Mouse (Mus musculus) kidney, postnatal 4 days (tissue): ENCODE measurements around the gene Flot1.

Source experiments
- DNase-seq, 2 experiments: peaks; one replicate each; pipeline ENCODE4 v3.0.0; 2021; ENCODE audit warnings: mixed read lengths in 2 of 2

Gene Flot1

DNA sequence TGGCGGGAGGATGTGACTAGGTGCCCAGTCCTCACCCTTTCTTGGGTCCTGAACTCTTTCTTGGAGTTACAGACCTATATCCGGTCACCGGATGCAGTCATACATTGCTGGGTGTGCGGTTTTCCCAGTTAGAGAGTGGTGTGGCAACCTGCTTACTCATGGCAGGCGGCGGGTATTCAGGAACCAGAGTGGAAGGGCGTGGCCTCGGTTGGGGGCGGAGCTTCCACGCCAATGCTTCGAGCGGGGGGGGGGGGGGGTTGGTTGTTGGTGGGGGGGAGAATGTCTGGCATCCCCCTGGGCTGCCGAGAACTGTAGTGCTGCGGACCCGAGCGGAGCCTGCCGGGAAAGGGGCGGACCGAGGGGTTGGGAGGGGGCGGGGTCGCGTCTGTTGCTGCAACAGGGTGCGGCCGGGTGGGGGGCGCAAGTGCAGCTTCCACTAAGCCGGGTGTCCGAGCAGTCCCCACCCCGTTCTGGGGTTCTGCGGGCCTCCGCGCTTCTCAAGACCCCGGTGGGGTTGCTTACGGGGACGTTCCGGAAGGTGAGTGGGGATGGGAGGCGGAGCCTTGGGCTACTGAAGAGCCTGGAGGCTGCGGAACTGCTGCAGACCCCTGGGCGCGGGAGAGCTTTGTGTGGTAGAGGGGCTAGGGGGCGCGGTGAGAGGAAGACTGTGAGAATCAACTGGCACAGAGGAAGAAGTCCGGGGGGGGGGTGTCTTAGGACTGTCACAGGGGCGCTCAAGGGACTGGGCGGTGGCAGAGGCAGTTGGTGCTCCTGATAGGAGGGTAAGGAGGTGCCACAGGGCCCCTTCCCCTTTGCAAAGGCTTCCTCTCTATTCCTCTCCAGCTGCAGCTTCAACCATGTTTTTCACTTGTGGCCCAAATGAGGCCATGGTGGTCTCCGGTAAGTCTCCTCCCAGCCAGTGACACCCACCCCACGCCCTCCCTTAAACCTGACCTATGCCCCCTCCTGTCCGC, at the start of gene Flot1:
Gene Flot1 (plus strand): TSS at position 267 of the 974 bp plus-strand sequence.
- peak; percentile 91 to 94 for DNase-seq

DNA sequence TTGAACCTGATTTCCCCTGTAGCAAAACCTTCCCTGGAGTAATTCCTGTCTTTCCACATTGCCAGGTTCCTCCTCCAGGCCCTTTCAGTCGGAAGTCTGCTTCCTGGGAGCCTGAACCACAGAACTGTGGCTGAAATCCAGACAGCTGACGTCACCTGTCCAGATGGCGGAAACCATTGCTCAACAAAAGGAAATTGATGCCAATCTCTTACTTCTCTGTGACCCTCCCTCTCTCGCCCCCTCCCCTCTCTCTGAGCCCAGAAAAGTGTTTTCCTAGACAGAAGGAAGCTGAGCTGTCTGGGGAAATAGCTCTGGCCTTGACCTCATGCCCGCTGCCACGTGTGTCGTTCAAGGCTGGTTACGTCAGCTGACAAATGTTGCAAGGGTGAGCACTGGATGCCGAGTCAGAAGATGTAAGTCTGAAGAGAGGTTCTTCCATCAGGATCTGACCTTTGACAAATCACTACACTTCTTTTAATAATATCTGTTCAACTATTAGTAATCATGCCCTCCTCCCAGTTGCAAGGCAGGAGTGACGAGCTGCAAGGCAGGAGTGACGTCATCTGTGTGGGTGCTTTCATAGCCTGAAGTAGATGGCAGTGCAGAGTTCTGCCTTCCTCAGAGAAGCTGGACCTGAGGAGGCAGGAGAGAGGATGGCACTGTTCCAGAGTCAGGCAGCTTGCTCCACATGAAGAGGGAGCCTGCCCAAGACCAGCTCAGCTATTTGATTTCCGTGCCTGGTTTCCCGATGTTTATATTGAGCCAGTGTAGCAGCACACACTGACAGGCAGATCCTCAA, 46.0 kb upstream of the Flot1 start:
- DNase-seq = peak; percentile 67 to 80

DNA sequence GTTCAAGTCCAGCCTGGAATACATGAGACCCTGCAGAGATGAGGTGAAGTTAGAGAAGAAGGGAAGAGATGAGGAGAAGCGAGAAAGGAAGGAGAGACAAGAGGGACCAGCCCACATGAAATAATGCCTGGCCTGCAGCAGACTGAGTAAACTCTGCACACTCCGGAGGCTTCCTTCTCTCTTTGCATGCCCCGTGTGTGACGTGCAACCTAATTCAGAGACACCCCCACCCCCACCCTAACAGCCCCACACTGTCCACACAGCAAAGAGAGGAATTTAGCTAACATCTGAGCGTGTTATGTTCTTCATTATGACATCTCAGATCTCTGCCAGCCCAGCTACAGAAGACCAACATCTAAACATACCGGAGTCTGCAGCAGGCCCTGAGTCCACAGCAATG, 44.1 kb upstream of the Flot1 start:
- no peak for DNase-seq

GRCm38 (mm10) chr17:35779466-35780205, 43.4 kb upstream of the Flot1 start:
- no peak for DNase-seq

DNA sequence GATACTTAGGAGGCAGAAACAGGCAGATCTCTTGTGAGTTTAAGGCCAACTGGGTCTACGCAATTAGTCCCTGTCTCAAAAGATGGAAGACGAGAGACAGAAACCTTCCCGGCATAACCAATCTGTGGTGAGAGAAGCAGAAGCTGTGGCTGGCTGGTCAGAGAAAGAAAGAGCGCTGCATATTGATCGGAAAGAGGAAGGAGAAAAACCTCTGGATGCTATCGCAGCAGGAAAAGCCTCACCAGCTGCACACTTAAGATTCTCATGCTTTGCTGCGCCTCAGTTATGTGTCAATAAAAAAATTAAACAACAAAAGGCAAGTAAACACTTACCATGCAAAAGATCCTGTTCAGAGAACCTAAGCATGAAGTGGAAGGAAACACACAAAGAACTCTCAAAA, 42.7 kb upstream of the Flot1 start:
- no peak for DNase-seq

GRCm38 (mm10) chr17:35782398-35782797, 40.6 kb upstream of the Flot1 start:
- peak; percentile 46 to 48 for DNase-seq

DNA sequence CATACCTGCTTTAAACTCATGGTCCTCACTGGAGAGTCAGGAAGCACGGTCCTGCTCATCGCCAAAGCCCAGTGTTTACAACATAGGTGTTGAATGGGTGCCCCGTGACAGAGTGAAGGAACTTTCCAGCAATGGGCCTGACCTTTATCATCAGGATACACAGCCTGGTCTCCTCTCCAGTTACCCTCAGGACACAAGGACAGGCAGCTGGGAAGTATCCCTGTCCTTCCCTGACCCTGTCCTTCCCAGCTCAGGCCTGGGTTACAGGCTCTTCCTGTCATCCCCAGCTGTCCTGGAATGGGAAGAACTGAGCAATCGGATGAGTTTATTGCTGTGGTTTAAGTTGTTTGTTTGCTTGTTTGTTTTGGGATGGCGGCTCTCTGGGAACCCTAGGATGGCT, 40.1 kb upstream of the Flot1 start:
- no peak for DNase-seq

GRCm38 (mm10) chr17:35783944-35784343, 39.1 kb upstream of the Flot1 start:
- DNase-seq = no peak

DNA sequence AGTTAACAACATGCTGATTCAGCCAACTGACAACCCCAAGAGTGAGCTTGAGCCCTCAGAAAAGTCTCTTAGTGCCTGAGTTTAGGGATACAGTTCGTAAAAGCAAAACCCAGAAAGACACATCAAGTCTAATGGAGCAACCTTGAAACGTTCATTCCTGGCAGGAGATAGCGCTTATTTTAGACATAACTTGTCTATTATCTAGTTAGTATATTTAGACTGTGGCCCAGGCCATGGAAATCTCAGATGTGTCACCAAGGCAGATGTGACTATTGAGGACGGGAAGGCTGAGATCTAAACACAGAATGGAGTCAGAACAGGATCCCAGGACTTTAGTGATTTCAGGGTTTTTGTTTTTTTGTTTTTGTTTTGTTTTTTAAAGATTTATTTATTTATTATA, 37.9 kb upstream of the Flot1 start:
- no peak for DNase-seq

GRCm38 (mm10) chr17:35787493-35787892, 35.5 kb upstream of the Flot1 start:
- no peak for DNase-seq

DNA sequence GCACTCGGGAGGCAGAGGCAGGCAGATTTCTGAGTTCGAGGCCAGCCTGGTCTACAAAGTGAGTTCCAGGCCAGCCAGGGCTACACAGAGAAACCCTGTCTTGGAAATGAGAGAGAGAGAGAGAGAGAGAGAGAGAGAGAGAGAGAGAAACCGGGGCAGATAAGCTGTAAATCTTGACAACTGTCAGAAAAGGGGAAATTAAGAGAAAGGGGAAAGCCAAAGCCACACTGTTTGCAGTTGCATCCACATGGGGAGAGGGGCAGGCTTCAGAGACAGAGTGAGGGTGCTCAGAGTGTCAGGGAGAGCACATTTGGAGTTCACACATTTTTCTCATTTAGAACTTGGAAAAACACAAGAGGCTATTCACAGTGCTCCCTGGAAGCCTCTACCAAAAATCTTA, 35.0 kb upstream of the Flot1 start:
- no peak for DNase-seq

DNA sequence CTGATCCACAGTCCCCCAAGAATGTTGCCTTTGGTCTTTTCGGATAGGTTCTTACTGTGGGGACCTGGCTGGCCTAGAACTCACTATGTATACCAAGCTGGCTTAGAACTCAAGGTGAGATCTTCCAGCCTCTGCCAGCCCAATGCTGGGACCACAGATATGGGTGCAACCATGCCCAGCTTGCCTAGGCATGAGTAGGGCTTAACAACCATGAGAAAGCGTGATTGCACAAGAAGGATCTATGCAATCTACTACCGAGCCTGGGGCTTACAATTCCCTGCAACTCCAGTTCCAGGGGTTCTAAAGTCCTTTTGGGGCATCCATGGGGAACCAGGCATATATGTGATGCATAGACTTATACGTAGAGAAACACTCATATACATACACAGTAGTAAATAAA, 32.1 kb upstream of the Flot1 start:
- DNase-seq = no peak

DNA sequence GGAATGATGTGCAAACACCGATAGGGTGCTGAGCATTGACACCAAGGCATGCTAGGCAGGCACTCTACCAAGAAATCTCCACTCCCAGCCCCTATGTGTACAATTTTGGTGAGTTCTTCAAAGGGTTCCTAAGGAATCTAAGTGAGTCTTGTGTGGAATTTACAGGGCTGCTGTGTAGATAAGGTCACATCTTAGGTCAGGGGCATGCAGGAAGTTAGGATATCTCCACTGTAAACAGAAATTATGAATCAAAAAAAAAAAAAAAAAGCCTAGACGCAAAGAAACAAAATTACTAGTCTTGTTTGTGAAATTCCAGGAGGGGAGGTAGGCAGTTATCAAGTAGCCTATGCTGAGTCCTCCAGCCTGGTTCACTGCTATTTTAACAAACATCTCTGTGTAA, 30.2 kb upstream of the Flot1 start:
- DNase-seq = no peak

DNA sequence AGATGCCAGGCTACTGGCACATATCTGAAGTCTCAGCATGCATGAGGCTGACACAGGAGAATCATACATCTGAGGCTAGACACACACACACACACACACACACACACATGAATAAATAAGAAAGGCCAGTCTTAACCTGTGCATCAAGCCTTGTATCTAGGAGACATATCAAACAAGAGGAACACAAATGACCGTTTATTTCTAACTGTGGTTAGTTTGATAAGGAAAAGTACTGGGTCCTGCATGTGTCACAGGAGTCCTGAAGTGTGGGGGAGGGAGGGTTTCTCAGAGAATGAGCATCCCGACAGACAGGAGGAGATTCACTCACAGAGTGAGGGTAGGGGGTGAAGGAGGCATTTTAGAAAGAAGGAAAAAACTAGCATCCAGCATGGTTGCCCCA, 27.9 kb upstream of the Flot1 start:
- DNase-seq = no peak

GRCm38 (mm10) chr17:35795656-35796055, 27.4 kb upstream of the Flot1 start:
- DNase-seq = no peak

- DNase-seq = no peak
Observed at GRCm38 (mm10) chr17:35796835-35797234, 26.2 kb upstream of the Flot1 start.

- DNase-seq = no peak
Observed at GRCm38 (mm10) chr17:35800905-35801304, 22.1 kb upstream of the Flot1 start.

DNA sequence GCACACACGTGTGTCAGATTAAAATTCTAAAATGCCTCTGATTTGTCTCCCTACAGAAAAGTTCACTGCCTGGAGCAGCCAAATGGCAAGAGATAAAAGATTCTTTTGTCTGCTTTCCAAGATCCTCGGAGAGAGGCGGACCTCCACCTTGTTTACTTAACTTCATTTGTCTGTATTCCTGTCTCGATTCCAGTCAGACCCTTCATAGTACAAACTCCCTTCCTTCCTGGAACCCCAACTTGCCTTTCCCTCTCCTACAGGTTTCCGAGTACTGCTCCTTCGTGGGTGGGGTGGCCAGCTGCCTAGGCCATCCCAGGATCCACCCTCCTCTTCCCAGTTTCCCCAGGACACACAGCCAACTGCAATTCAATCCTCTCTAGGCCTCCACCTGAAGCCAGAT, 20.0 kb upstream of the Flot1 start:
- no peak for DNase-seq

DNA sequence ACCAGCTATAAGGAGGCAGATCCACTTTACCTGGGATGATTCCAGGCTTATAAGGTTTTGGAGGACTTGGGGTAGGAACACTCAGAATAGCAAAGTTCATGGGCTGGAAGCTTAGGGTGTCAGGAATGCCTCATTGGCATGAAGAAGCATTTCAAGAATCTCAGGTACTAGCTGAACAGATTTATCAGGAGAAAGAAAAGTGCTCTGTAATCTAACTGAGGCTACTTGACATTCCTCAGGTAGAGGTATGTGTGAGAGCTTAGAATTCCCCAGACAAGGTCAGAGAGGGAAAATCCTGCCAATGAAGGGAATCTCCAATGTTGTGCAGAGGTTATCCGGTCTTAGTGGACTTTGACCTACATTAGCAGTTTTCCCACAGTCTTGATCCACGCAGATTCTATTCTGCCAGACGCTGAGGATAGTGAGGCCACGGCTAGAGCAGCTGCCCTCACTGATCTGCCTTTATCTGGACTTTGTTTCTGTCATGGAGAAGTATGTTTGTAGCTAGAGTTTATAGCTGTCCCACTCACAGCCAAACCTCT, 19.1 kb upstream of the Flot1 start:
- no peak for DNase-seq

DNA sequence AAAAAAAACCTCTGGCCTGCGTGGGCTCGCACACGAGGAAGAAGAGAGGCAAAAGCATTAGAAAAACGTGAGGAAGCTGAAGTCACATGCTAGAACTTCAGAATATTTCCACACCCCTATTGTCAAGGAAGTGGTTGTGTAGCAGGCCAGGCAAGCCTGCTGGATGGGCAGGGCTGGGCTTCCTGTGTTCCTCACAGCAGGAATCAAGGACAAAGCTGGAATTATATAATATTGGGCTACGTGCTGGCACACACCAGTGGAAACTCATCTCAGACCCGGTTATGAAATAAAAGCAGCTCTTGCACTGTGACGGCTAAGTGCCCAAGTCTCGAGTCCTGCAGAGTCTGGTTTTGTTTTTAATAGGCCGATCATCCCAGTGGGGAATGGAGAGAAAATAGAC, 15.0 kb upstream of the Flot1 start:
- DNase-seq = peak in 1 of 2 experiments; percentile 42

GRCm38 (mm10) chr17:35809395-35809794, 13.6 kb upstream of the Flot1 start:
- DNase-seq = no peak

DNA sequence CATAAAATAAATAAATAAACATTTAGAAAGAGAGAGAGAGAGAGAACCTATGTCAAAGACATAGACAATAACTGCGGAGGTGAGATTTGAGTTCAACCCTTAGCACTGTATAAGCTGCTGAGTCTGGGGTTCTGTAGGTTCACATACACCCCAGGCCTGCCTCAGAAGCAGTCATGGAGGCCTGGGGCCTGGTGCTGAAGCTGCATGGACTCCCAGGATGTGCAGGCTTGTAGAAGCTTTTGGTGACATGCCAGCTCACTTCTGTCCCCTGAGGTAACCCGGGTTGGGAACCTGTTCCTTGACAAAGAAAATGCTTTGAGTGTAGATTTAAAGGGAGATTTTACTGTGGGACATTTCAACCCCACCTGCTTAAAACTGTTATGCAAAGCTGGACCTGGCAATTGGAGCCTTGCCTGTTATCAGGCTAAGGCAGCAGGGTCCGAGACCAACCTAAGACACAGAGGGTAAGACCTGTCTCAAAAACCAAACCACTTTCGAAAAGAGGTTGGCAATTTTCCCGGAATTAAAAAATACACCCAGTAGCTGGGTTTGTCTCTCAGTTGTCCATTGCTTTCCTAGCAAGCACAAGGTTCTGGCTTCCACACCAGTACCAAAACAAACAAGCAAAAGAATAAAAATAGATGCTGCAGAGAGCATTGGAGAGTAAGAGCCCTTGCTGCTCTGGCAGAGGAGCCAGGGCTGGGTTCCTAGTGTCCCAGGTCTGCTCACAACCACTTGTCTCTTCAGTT, 12.0 kb upstream of the Flot1 start:
- no peak for DNase-seq
